Mouse (Mus musculus): Measurements from ENCODE around the gene Ccdc85b.

Ccdc85b gene

GRCm38 (mm10) chr19:5455568-5455967 is 2.1 kb downstream of the Ccdc85b start:
- DNase-seq (ENCODE audit: low spot score) = no peak

DNA sequence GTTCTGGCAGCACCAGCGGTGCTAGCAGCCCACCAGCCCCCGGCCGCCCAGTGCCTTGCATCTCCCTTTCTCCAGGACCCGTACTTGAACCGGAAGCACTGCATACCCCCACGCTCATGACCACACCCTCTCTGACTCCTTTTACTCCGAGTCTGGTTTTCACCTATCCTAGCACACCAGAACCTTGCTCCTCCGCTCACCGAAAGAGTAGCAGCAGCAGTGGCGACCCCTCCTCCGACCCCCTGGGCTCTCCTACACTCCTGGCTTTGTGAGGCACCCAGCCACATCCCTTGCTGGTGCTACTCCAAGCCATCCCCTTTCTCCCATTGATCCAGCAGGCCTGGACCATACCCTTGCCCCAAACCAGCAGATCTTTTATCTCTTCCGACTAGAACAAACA is 2.7 kb downstream of the Ccdc85b start:
- no peak for DNase-seq (ENCODE audit: low spot score)

- no peak for DNase-seq (ENCODE audit: low spot score)
These were observed 5.9 kb downstream of the Ccdc85b start for GRCm38 (mm10) chr19:5451766-5452165.

DNA sequence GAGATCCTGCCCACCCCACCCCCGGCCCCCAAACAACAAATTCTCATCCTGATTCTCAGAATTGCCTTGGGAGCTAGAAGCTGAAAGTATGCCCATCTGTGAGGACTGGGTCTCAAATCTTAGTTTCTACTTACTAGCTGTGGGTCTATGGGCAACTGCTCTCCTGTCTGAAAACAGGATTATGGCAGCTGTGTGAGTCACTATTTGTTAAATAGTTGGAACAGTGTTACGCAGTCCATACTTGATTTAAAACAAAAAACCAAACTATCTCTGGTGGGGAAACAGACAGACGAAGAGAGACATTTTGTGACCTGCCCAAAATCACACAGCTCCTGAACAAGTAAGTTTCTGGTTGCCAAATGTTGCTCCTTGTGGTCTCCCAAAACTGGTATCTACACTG is 8.0 kb downstream of the Ccdc85b start:
- DNase-seq (ENCODE audit: low spot score) = no peak

DNA sequence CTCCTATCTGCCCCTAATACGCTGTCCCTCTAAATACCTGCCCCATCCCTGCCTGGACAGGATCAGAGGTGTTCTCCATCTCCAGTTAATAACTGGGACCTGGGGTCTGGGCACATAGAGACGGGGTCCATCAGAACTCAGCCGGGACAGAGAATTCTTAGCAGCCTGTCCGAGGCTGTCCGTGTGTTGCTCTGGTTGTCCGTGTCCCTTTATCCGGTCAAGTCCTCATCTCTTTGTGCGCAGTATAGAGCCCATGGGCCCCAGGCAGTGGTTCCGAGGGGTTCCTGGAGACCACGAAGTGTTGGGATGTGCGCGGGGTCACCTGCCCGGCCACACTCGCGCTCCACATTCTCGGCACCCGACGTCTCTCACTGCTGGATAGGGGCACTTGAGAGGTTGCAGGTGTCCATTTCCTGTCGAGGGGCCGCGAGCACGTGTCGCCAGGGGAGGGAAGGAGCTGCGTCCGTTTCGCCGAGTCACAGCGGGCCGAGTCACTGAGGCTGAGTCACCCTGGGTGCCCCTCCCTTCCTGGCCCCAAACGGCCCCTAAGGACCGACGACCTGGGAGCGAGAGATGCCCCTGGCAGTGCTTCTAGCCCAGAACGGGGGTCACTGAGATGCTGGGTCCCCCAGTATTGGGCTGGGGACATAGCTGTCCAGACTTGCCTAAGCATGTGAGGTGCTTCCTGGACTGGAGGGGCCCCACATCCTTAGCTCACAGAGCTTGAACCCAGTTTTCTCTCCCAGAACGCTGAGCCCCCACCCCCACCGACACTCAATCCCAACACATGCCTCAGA is 9.1 kb downstream of the Ccdc85b start:
- no peak for DNase-seq (ENCODE audit: low spot score)

DNA sequence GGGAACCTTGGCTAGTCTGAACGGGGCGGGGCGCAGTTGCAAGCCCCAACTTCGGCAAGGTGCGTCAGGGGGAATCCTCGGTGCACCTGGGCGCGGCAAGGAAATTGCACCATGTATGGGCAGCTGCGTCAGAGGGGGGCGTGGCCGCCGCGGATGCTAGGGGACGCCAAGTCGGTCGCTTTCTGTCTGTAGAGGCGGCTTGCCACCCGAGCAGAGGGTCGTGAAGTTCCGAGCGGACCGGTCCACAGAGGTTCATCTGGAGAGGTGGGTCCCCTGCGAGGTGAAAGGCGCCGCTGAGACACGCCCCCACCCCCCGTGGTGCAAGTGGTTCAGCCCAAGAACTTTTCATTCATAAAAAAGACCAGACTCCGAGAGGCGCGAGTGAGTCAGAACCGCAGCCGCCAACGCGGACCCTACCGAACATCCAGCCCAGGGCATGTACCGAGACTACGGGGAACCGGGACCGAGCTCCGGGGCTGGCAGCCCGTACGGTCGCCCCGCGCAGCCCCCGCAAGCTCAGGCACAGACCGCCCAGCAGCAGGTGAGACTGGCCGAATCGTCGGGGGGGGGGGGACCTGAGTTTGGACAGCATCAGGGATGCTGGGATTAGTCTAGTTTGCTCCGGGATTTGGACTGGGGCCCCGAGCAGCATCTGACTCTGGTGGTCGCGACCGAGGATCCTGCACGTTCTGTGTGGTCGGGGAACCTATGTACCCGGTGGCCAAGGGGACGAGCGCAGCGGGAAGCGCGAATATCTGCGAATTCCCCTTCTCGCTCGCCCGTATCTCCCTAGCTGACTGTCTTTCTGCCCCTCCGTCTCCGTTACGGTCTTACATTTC is 10.0 kb downstream of the Ccdc85b start, which contains the start of gene Fosl1:
Gene Fosl1 (plus strand): TSS at position 33 of the 839 bp plus-strand sequence.
- peak; percentile 49 for DNase-seq (ENCODE audit: low spot score)

DNA sequence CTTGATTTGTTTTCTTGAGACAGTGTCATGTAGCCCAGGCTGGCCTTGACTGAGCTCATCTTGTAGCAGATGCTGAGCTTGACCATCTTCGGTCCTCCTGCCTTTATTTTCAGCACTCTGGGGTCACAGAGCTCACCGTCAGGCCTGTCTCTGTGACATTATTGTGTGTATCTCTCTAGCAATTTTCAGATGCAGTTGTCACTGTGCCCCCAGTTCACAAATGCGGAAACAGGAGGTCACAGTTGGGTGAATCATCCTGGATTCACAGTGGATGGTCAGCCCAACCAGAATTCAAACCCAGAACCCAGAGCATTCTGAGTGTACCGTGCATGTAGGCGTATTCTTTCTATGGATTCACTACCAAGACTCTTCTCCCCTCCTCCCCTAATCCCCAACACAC is 11.9 kb downstream of the Ccdc85b start:
- DNase-seq (ENCODE audit: low spot score) = no peak

DNA sequence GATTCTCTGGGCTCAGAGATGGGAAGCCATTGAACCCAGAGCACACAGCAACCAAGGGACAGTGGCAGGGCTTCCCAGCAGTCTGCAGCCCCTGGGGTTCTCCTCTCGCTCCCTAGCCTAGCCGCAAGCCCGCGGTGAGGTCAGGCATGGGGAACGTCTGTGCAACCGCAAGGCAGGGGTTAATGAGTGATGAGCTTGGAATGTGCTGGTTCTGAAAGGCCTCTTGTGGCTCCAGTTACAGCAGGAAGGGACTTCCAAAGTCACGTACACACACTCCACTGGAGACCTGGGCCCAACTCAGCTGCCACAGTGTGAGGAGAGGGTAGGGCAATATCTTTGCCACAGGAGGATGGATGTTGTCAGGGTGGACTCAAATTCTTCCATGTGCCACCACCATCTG is 12.7 kb downstream of the Ccdc85b start:
- DNase-seq (ENCODE audit: low spot score) = no peak

- no peak for DNase-seq (ENCODE audit: low spot score)
These were observed 13.3 kb downstream of the Ccdc85b start for GRCm38 (mm10) chr19:5444371-5444908.

DNA sequence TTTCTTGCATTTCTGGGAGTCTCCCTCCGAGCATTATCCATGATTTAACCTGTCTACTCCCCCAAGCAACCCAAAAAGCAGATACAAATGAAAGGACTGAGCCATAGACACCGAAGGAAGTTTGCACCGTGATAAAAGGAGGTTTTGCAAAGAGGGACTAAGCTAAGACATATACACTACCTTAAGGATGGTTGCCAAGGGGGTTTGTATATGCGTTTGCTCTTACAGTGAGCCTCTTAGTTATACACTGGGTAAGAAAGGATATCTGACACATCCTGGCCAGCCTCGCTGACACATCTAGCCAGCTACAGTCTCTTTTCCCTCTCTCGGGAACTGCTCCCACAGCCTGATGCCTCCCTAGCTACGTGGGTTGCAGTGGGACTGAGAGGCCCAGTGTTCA is 23.7 kb downstream of the Ccdc85b start:
- DNase-seq (ENCODE audit: low spot score) = no peak

- DNase-seq (ENCODE audit: low spot score) = no peak
These were observed 24.5 kb downstream of the Ccdc85b start for GRCm38 (mm10) chr19:5432992-5433852.

DNA sequence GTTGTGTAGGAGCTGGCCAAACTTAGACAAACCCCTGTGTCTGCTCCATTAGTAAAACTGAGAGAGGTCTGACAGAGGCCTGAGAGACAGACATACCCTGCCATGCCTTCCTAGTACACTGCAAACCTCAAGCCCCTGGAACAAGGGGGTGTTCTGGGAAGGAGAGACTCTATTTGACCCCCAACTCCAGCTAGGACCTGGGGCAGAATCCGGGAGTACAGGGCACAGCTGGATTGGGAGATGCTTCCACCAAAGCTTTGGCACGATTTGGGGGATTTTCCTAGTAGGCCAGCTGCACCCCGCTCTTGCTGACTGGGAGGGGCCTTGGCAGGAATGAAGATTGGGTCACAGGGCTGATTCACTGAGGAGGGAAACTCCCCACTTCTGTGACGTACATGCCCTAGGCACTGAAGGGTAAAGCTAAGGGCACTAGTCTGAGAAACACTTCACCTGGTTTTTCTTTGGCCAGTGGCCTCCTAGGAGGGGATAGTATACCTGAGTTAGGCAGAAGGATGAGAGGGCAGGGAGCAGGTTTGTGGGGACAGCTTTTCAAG is 25.7 kb downstream of the Ccdc85b start:
- DNase-seq (ENCODE audit: low spot score) = no peak

GRCm38 (mm10) chr19:5430408-5430807 is 27.3 kb downstream of the Ccdc85b start:
- no peak for DNase-seq (ENCODE audit: low spot score)

- no peak for DNase-seq (ENCODE audit: low spot score)
These were observed 27.9 kb downstream of the Ccdc85b start for GRCm38 (mm10) chr19:5429806-5430205.

DNA sequence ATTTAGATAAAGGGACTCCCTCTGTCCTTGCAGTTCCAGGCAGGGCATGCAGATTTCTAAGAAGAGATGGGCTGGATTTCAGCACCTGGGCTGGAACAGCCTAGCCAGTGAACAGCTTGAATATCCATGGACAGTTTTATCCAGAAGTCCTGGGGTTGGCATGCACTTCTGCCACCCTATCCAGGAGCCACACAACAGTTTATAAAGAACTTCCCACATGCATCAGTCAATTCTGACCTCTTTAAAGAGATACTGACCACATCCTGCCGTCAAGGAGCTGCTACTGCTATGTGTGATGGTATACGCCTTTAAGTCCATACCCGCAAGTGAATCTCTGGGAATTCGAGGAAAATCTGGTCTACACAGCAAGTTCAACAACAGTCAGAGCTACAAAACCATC is 28.5 kb downstream of the Ccdc85b start:
- DNase-seq (ENCODE audit: low spot score) = no peak

DNA sequence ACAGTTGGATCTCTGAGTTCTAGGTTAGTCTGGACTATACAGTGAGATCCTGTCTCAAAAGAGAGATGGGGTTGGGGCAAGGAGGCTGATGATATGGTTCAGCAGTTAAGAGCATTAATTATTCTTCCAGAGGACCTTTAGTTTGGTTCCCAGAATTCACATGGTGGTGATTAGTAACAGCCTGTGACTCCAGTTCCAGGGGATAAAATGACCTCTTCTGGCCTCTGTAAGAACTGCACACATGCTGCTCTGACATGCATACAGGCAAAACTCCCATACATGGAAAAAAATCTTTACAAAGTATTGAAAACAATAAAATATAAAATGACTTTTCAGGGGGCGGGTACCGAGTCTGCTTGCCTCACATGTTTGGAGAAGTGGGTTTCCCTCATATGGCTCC is 29.6 kb downstream of the Ccdc85b start:
- DNase-seq (ENCODE audit: low spot score) = no peak

GRCm38 (mm10) chr19:5426640-5427290 is 30.9 kb downstream of the Ccdc85b start:
- DNase-seq (ENCODE audit: low spot score) = no peak

DNA sequence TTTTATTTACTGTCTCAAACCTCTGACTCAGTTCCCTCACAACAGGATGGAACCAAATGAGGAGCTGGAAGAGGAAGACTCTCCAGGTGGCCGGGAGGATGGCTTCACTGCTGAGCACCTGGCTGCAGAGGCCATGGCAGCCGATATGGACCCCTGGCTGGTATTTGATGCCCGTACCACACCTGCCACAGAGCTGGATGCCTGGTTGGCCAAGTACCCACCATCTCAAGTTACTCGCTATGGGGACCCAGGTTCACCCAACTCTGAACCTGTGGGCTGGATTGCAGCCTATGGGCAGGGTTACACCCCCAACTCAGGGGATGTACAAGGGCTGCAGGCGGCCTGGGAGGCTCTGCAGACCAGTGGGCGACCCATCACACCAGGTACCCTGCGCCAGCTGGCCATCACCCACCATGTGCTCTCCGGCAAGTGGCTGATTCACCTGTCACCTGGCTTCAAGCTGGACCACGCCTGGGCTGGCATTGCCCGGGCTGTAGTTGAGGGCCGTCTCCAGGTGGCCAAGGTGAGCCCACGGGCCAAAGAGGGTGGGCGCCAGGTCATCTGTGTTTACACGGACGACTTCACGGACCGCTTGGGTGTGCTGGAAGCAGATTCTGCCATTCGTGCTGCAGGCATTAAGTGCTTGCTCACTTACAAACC is 31.7 kb downstream of the Ccdc85b start:
- DNase-seq (ENCODE audit: low spot score) = no peak

- peak; percentile 87 for DNase-seq (ENCODE audit: low spot score)
These were observed 32.6 kb downstream of the Ccdc85b start, which contains the start of the genes Drap1 and AI837181 for GRCm38 (mm10) chr19:5424782-5425741. Gene Drap1 (minus strand): TSS chr19:5424979. Gene AI837181 (plus strand): TSS chr19:5425144.

All from spleen, adult 12 weeks (tissue).